Mouse (Mus musculus) WW6 (cell line): ENCODE measurements around the gene Ppm1j.
"Not testable (repeated sequence)": the region's sequence is repeated elsewhere in the genome, so short reads cannot be mapped to it uniquely, and the experiment has no call there.

Source experiments
- DNase-seq: peaks from one replicate; pipeline ENCODE4 v3.0.0-alpha.2; 2013; ENCODE audit warnings: low read depth, low spot score

The Ppm1j gene

DNA sequence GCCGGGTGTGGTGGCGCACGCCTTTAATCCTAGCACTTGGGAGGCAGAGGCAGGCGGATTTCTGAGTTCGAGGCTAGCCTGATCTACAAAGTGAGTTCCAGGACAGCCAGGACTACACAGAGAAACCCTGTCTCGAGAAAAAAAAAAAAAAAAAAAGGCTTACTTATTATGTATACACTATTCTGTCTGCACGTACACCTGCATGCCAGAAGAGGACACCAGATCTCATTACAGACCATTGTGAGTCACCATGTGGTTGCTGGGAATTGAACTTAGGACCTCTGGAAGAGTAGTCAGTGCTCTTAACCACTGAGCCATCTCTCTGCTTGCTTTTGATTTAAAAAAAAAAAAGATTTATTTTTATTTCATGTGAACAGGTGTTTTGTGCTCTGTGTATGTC, 32.4 kb downstream of the Ppm1j start:
- not testable (repeated sequence) for DNase-seq

DNA sequence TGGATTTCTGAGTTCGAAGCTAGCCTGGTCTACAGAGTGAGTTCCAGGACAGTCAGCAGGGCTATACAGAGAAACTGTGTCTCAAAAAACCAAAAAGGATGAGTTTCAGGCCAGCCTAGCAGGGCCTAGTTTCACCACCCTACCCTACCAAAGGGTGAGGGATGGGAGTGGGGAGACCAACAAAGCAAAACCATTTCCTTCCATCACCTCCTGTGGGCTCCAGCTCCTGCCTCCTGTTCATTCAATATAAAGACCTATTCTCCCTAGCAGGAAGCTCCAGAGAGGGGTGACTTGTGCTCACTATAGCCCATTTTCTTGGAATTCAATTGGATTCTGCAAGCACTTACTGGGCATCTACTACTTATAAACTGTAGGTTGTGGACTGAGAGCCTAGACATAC, 33.9 kb downstream of the Ppm1j start:
- DNase-seq, result no peak

DNA sequence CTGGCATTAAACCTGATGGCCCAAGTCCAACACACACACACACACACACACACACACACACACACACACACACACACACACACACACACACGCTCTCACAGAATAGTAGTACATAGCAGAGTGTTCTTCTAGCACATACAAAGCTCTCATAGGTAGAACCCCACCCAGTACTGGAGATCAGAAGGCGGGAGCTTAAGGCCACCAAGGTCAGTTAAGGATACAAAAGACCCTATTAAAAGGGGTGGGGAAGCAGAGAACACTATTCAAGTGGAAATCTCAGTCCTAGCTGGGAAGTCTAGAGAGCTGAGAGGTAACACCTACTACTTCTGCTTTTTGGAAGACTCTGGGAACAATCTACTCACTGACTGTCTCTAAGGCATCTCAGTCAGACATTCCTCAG, 34.5 kb downstream of the Ppm1j start:
- no peak for DNase-seq

DNA sequence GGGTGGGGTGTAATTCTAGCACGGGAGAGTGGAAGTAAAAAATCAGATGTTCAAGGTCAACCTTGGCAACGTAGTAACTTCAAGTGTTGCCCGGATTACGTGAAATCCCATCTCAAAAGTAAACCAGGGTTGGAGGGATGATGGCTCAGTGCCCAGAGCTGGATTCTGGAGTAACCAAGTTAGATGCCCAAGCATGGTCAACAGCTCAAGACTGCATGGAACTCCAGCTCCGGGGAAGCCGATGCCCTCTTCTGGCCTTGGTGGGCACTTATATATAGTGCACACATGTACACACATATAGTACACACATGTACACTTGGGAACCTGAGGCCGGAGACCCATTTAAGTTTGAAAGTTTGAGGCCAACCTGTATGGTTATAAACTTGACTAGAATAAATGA, 35.3 kb downstream of the Ppm1j start:
- DNase-seq, result no peak

DNA sequence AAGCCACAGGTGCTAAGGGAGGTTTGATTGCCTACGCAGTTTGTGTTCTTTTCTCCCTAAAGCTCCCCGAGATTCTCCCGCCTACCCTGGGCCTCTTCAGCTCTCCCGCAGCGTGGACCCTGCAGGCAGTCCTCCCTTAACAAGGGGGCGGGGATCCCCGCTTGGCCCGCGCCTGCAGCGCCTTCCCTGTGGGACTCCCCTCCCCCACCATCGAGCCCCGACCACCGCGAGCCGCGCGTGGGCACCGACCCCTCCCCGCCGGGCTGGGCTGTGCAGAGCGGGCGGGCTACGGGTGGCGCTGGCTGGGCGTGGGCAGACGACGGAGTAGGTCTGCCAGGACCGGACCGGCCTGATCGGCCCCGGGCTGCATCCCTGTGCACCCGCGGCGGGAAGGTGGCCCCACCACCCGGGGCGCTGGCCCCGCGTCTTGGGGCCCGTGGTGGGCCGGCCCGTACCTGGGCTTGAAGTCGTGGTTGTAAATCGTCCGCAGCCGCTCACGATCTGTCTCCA, 36.7 kb downstream of the Ppm1j start:
- no peak for DNase-seq

DNA sequence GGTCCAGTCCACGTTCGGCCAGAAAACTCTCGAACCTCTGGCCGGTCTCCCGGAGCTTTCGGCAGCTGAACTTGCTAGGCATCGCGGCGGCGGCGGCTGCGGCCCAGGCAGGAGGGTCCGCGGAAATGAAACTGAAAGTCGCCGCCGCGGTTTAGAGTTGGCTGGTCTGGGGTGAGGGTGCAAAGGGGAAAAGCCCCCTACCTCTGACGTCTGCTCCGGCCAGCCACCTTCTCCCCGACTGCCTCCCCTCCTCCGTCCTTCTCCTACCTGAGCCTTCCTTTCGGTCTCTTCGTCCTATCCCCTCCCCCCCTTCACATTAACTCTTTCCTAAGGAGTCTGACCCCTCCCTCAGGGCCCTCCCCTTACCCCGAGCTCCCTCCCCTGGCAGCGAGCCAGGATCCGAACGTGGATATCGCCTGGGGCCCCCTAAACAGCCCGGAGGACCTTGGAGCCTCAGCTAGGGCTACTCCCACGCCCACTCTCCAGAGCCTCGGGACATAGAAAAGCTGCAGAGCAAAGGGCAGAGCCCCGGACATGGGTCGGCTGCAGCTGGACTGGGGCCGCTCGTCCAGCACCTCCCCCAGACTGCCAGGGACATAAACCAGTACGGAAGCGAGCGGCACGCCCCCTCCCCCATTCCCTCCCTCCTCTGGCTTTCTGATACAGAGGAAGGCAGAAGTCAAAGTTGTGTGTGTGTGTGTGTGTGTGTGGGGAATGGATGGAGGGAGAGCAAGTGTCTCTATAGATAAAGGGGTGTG, 37.3 kb downstream of the Ppm1j start, which contains the start of gene Mov10:
Gene Mov10, minus strand, starts transcription at position 573 of the 758 bp plus-strand sequence.
- DNase-seq, result peak; percentile 71

DNA sequence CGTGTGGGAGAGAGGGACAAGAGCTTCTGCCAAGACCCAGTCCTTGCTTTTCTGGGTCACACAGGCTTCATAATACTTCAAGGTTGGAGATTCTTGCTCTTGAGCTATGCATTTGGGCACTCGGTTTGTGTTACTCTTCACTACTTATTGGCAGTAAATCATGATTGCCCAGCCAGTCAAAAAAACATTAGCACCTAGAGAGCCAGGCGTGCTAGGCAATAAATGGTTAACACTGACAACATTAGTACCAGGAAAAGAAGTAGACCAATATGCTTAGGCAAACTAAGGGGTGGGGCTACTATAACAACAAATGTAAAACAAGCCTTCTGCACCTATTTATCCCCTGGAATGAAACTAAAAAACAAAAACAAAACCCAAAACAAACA, 37.9 kb downstream of the Ppm1j start:
- DNase-seq, result no peak

DNA sequence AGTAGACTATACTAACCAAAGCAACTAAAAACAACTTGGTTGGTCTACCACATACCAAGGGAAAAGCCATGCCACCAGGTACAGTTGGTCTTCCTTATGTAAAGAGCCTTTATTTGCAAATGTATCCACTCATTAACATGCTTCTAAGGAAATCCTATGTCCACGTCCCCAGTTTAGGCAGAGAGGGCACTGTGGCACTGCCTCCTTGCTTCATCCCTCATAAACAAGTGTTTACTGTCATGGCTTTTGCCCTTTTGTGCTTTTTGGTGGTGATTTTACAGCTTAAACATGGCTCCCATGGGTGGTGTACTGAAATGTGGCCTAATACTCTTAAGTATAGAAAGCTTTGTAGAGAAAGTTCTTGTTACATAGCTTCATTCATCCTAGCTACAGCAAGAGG, 39.6 kb downstream of the Ppm1j start:
- DNase-seq, result no peak

DNA sequence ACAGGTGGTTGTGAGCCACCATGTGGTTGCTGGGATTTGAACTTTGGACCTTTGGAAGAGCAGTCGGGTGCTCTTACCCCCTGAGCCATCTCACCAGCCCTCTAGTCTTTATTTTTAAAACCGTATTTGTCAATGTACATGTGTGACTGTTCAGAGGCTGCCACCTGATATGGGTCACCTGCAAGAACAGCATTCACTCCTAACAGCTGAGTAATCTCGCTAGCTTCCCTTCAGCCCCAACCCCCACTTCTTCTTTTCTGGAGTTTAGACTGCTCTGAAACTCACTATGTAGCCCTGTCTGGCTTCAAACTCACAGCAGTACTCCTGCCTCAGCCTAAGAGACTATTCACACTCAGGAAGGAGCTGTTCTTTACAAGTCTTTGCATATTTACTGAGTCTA, 41.6 kb downstream of the Ppm1j start:
- DNase-seq, result no peak
